Mouse (Mus musculus) central nervous system, embryonic 11.5 days (tissue): Measurements from ENCODE around the gene Scgb2b3. TPM values are rescaled to one million over a fixed set of nuclear protein-coding genes. Genes with fewer than 3 reads are reported as not detected.

Experiments
- polyA plus RNA-seq: library from polyadenylated mRNA; depleted of rRNA; stranded (reverse); fragments of >200 nt; gene quantifications from 2 replicates; pipeline ENCODE4 v1.2.3, GENCODE M21; 2012; rRNA removed

Scgb2b3 gene
- not detected in 2 replicates for polyA plus RNA-seq

DNA sequence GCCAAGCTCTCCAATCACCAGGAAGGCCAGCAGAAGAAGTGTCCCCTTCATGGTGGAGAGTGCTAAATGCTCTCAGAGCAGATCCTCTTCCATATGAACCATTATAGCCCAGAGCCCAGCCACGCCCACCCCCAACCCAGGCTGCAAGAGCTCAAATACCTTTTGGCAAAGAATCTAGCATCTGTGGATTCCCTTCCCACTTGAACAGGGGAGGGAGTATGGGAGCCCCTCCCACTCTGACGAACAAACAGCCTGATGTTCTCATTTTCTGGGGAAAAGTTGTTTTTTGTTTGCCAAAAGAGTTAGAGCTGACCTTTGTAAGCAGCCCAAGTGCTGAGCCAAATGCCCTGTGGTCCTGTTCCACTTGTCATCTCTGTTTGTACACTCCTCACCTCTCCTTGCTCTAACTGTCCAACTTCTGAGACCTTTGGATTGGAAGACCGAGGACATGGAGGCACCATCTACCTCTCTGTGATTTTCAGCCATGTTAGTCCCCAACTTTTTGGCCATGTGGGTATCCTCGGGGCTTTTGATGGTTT, at the start of gene Scgb2b3:
Gene Scgb2b3 (minus strand): TSS at position 51 of the 539 bp plus-strand sequence.

DNA sequence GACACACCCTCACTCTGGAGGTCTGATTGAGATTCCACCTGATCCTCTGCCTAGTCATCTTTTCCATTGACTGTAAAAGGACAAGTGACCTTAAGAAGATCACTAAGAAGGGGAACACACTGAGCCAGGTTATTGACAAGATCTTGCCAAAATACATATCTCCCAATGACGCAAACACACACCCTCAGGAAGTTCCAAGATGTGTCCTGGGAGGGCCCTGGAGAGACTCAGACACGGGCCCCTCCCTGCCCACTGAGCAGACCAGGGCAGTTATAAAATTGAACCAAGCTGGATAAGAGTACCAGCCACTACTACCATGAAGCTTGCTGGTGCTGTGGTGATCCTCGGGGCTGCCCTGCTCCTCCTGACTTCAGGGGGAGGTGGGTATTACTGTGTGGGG, 13.4 kb upstream of the Scgb2b3 start, which contains the start of gene Scgb1b3:
Gene Scgb1b3 (plus strand): TSS at position 301 of the 400 bp plus-strand sequence.

Other genes with a start within 250 kb of the Scgb2b3 start
- gene Hpn, start 246.8 kb downstream of the Scgb2b3 start, polyA plus RNA-seq = 3.0 and 3.2 TPM in 2 replicates
- gene Scn1b, start 235.1 kb downstream of the Scgb2b3 start, polyA plus RNA-seq = 1.2 and 2.5 TPM in 2 replicates
- 209 and 271 TPM in 2 replicates for gene Gramd1a, start 206.2 kb downstream of the Scgb2b3 start, polyA plus RNA-seq
- gene Scgb2b2, start 71.6 kb downstream of the Scgb2b3 start, polyA plus RNA-seq = not detected in 2 replicates
- not detected in 2 replicates for gene Scgb1b2, start 70.3 kb downstream of the Scgb2b3 start, polyA plus RNA-seq
- gene Scgb1b3, start 13.5 kb upstream of the Scgb2b3 start, polyA plus RNA-seq = not detected in 2 replicates